Mouse (Mus musculus) spleen, adult 12 weeks (tissue): ENCODE results near the gene Pfn1.

Experiments
- DNase-seq: peaks from one replicate; pipeline ENCODE4 v3.0.0; 2022; ENCODE audit warnings: low spot score

Pfn1 gene

GRCm38 (mm10) chr11:70654198-70654922 lies at the start of gene Pfn1:
Gene Pfn1 (minus strand): TSS chr11:70654644.
- peak; percentile 66 for DNase-seq

- no peak for DNase-seq
Measured at GRCm38 (mm10) chr11:70702781-70703180, 48.3 kb upstream of the Pfn1 start.

- DNase-seq = no peak
Measured at GRCm38 (mm10) chr11:70701984-70702733, 47.7 kb upstream of the Pfn1 start.

DNA sequence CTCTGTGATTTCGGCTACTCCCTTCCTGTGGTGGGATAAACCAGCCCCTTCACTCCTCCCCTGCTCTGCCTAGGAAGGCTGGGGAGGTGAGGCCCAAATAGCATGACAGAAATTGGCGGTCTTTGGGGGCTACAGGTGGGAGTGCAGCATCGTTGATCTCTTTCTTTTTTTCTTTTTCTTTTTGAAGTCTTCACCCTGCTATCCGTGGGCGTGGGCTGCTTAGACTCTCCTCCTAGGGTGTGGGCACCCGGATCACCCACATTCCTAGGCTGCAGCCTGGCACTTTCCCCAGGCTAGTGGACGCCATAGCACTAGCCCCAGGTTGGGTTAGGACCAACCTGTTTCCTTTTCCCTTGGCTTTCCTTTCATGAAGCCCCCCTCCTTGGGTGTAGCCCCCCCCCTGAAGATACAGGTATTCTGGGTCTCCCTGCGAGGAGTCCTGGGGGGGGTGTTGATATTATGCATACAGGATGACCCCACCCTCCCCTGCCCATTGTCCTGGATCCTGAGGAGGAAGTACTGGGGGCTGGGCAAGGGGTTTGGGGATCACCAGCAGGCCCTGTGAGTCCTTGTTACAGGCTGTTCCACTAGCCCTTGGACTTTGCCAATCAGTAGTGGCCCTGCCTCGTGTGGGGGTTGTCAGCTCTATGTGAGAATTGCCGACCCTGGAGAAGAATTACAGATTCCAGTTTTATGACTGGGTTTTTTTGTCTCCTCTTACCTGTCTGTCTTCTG lies 46.9 kb upstream of the Pfn1 start:
- no peak for DNase-seq

DNA sequence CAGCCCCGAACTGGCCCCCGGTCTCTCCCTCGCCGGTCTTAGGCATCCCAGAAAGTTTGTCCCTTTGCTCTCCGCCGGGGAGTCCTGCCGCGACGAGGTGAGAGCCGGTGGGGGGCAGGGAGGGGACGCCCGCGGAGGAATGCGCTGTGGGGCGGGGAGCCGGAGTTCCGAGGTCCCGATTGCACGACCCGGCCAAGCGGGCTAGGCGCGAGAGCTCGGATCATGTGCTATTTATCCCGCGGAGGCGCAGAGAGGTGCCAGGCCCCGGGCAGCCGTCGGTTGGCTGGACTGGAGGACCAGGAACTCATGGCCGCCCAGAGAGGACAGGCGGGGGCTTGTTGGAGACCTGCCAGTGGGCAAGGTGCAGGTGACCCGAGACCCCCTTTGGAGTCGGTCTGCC lies 46.2 kb upstream of the Pfn1 start:
- DNase-seq = peak; percentile 57

DNA sequence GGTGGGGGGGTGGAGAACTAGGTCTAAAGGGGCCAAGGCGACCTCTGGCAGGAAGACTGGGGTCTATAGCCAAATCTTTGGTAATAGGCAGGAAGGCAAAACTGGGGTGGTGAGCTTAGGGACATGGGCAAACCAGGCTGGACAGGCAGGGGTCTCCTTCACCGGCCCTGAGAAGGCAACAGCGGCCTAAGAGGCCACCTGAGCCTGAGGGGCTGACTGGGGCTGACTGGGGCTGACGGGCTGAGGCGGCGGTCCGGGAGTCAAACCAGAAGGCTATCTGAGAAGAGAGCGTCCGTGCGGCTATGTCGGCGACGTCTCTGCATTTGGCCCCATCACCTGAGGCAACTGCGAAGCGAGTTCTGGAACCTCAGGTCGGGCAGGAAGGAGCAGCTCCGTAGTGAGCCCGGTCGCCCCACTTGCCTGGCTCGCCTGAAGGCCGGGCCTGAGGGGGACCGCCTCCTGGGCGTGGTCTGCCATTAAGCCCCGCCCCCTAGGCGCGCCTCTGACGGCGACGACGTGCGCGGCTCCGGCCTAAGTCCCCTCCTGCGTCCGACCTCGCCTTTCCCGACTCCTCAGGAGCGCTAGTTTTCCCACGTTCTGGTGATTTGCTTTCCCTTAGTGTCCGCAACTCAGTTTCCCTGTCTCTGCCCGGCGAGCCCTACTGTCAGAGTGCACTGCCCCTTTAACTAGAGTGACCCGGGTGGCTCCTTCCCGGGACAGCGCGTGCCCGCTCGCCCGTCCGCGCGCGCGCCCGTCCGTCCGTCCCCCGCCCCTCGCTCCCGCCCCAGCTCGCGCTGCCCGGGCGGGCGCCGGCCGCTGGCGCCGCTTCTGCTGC lies 45.5 kb upstream of the Pfn1 start, which contains the start of the genes Inca1 and Kif1c:
Gene Inca1 (minus strand): TSS at position 434 of the 835 bp plus-strand sequence.
Gene Kif1c (plus strand): TSS at position 827 of the 835 bp plus-strand sequence.
- DNase-seq = peak; percentile 95

GRCm38 (mm10) chr11:70699051-70699450 lies 44.6 kb upstream of the Pfn1 start:
- no peak for DNase-seq

DNA sequence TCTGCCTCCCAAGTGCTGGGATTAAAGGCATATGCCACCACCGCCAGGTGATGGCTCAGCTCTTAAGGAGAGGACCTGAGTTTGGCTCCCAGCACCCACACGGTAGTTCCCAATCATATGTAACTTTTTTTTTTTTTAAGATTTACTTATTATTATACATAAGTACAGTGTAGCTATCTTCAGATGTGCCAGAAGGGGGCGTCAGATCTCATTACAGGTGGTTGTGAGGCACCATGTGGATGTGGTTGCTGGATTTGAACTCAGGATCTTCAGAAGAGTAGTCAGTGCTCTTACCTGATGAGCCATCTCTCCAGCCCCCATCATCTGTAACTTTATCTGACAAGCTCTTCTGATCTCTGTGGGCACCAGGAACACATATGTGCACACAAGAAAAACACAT lies 42.9 kb upstream of the Pfn1 start:
- no peak for DNase-seq

DNA sequence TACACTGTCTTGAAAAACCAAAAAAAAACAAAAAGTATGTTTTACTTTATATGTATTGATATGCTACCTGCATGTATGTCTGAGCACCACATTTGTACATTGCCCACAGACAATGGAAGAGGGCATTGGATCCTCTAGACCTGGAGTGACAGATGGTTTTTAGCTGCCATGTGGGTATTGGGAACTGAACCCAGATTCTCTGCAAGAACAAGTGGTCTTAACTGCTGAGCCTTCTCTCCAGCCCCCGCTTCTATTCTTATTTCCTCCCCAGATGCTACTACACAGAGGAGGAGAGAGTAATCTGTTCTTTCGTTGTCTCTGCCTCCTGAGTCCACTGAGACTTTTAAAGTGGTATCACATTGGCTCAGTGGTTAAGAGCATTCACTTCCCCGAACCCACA lies 39.1 kb upstream of the Pfn1 start:
- no peak for DNase-seq

GRCm38 (mm10) chr11:70689578-70689977 lies 35.1 kb upstream of the Pfn1 start:
- DNase-seq = no peak

DNA sequence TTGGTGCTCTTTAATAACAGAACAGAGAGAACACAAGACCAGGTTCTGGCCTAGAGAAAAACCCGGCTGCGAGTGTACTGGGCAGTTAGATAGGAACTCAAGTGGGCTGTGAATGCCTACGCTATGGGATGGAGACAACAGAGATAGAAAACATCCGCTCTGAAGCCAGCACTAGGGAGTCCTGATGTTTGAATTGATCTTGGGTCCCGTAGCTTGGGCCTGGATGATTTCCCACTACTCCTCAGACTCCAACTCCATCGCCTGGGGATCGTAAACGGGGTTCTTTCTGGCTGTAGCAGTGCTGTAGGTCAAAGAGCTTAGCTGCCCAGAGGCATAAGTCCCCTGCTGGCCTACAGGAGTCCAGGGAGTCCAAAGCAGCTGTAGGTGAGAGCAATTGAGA lies 33.9 kb upstream of the Pfn1 start:
- DNase-seq = no peak

GRCm38 (mm10) chr11:70687601-70688199 lies 33.3 kb upstream of the Pfn1 start, which contains the start of gene Camta2:
Gene Camta2 (minus strand): TSS chr11:70688105.
- DNase-seq = peak; percentile 53

- DNase-seq = peak; percentile 22
Measured at GRCm38 (mm10) chr11:70686901-70687566, 32.6 kb upstream of the Pfn1 start.

DNA sequence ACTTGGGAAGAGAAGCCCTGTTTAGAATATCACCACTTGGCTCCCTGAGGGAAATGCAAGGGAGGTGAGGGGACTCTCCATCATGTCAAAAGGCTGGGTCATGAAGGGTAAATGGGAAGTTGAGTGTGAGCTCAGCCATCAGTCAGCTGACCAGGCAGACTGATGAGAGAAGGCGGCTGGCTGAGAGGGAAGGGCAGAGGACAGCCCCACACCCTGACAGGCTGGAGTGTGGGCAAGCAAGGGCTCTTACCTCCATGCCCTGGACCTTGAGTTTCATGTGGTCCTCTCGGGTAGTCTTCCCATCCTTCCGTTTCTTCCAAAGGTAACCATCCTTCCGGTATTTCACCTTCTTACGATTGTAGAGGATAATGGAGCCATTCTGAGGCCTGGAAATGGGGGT lies 29.2 kb upstream of the Pfn1 start:
- no peak for DNase-seq

- DNase-seq = no peak
Measured at GRCm38 (mm10) chr11:70681897-70682581, 27.6 kb upstream of the Pfn1 start.

DNA sequence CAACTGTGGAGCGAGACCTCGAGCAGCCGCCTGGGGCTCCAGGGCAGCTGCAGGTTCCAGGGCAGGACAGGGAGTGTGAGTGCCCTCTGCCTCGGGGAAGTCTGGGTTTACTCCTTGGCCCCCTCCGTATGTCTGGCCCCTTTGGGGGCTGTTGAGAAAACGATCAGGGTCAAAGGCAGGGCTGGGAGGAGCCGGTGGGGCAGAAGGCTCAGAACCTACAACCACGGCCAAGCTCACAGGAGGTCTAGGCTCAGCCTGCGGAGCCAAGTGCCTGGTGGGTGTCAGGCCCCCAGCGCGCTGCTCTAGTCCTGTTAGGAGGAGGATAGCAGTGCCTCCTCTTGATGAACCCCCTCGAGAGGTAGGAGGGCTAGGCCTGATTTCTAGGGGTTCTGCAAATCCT lies 26.7 kb upstream of the Pfn1 start:
- DNase-seq = no peak

DNA sequence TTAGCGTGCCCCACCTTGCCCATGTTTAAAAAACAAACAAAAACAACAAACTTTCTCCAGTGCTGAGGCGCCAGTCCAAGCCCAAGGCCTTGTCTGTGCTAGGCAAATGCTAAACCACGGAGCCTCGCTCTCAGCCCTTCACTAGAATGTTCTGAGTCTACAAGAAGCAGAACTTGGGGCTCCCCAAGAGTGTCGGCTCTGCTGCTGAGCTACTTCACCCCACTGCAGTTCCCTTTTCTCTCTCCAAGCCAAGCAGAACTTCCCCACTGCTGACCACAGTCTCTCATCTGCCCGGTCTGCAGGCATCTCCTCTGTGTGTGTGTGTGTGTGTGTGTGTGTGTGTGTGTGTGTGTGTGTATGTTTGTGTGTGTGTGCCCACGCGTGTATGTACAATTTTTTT lies 25.4 kb upstream of the Pfn1 start:
- no peak for DNase-seq

DNA sequence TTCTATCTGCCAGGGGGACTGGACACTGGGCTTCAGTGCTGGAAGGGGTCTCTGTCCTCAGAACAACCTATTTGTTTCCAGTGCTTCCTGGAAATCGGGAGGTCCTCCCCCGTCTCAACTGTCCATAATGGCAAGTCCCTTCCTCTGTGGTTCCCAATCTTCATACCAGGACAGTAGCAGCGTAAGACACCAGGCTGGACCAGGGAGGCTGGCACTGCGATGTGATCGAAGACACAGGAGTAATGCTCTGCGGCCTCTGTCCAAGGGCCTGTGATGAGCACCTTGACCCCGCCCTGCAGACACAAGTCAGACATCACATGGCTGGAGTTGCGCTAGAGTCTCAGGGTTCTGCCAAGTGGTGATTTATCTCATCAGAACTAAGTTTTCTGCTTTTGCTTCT lies 24.9 kb upstream of the Pfn1 start:
- no peak for DNase-seq

- no peak for DNase-seq
Measured at GRCm38 (mm10) chr11:70678576-70678975, 24.1 kb upstream of the Pfn1 start.

GRCm38 (mm10) chr11:70678092-70678491 lies 23.6 kb upstream of the Pfn1 start:
- no peak for DNase-seq
